In genomic region chr17:87447612-87448200, GRCm38 (mm10) we compare ENCODE assay signal across 9 mouse cellular contexts. TPM values are rescaled to one million over a fixed set of nuclear protein-coding genes. Genes with fewer than 3 reads are reported as not detected.
DNase-seq lines count a peak whose midpoint lies in the region; ATAC-seq and TF ChIP-seq lines count a peak whose summit lies in the region.
"Had no signal": no experiment of that assay in that cellular context is flagged by ENCODE, and none has a peak within 500 bp of the region (broad histone marks: within the 10 kb centered on the region; RNA-seq: fewer than 3 reads in every experiment).

No protein-coding gene starts in this region.

- H3K4me2 ChIP-seq in forebrain, embryonic 15.5 days (replicated peaks), result peak overlapping the region; percentile 58
- H3K4me2 ChIP-seq in liver, embryonic 15.5 days, result peak overlapping the region; percentile 86

- peak overlapping the region; percentile 100 for H3K9ac ChIP-seq in forebrain, embryonic 15.5 days (replicated peaks)
- H3K9ac ChIP-seq in liver, embryonic 15.5 days, result peak overlapping the region; percentile 99

- no peak for ATAC-seq in G1E (ENCODE audit: extremely low read depth, insufficient number of reproducible peaks, low FRiP score, poor library complexity, severe bottlenecking)
- ATAC-seq in forebrain, embryonic 15.5 days (replicated peaks), result no peak
- ATAC-seq in liver, embryonic 15.5 days (ENCODE audit: insufficient read depth), result no peak

- no peak overlapping the region for H3K27ac ChIP-seq in kidney, adult 2 months (ENCODE audit: insufficient read depth, low read depth, low read length)
- H3K27ac ChIP-seq in forebrain, embryonic 15.5 days (replicated peaks), result peak overlapping the region; percentile 99
- peak overlapping the region; percentile 97 for H3K27ac ChIP-seq in liver, embryonic 15.5 days (replicated peaks)

- no peak for TF ChIP-seq CTCF in kidney, adult 2 months (conservative IDR thresholded peaks at IDR 0.05; ENCODE audit: insufficient read depth, insufficient read length, low read depth, low read length)
- no peak for TF ChIP-seq CTCF in G1E (IDR thresholded peaks at IDR 0.05; ENCODE audit: low read depth, low read length)

- H3K4me1 ChIP-seq in kidney, adult 2 months (ENCODE audit: control insufficient read depth, insufficient read depth, low read length), result peaks cover 12% of the 10 kb centered on the region
- H3K4me1 ChIP-seq in G1E (ENCODE audit: insufficient read depth, low read depth, low read length), result peaks cover 51% of the 10 kb centered on the region
- peaks cover 31% of the 10 kb centered on the region for H3K4me1 ChIP-seq in forebrain, embryonic 15.5 days
- peaks cover 46% of the 10 kb centered on the region for H3K4me1 ChIP-seq in liver, embryonic 15.5 days (replicated peaks)

- H3K4me3 ChIP-seq in kidney, adult 2 months (ENCODE audit: insufficient read depth, low read depth, low read length), result peak overlapping the region; percentile 70
- peak overlapping the region; percentile 84 for H3K4me3 ChIP-seq in G1E (ENCODE audit: low read depth, low read length)
- peak overlapping the region; percentile 96 for H3K4me3 ChIP-seq in forebrain, embryonic 15.5 days
- H3K4me3 ChIP-seq in liver, embryonic 15.5 days (replicated peaks), result peak overlapping the region; percentile 97

- peaks cover 3% of the 10 kb centered on the region; the same call in 1 of the 2 replicates for H3K9me3 ChIP-seq in G1E (replicated peaks)
- H3K9me3 ChIP-seq in forebrain, embryonic 15.5 days, result no peaks in the 10 kb centered on the region
- no peaks in the 10 kb centered on the region for H3K9me3 ChIP-seq in liver, embryonic 15.5 days (replicated peaks)

- no peak for DNase-seq in kidney, adult 2 months
- no peak for DNase-seq in kidney, postnatal 25 days
- DNase-seq in G1E (ENCODE audit: low spot score) (no peak), MN1 (ENCODE audit: low spot score) (no peak)
- DNase-seq in layer of hippocampus, postnatal 25 days (ENCODE audit: extremely low spot score in 1 of 2, low spot score in 1 of 2), result no peak
- DNase-seq in spleen, adult 12 weeks (ENCODE audit: low spot score), result no peak

- no peaks in the 10 kb centered on the region for H3K36me3 ChIP-seq in kidney, adult 2 months (ENCODE audit: control insufficient read depth, insufficient read depth, low read length)
- peaks cover 15% of the 10 kb centered on the region for H3K36me3 ChIP-seq in G1E (replicated peaks)
- no peaks in the 10 kb centered on the region for H3K36me3 ChIP-seq in forebrain, embryonic 15.5 days
- no peaks in the 10 kb centered on the region for H3K36me3 ChIP-seq in liver, embryonic 15.5 days (replicated peaks)

- TF ChIP-seq POLR2A in kidney, adult 2 months (IDR thresholded peaks at IDR 0.05; ENCODE audit: low read depth, low read length), result no peak

- H3K27me3 ChIP-seq in kidney, adult 2 months (replicated peaks; ENCODE audit: control insufficient read depth, insufficient read depth, low read length), result no peaks in the 10 kb centered on the region
- no peaks in the 10 kb centered on the region for H3K27me3 ChIP-seq in G1E (ENCODE audit: insufficient read depth, low read length)
- H3K27me3 ChIP-seq in forebrain, embryonic 15.5 days, result no peaks in the 10 kb centered on the region
- peaks cover 6% of the 10 kb centered on the region; the same call in 1 of the 2 replicates for H3K27me3 ChIP-seq in liver, embryonic 15.5 days

- 69% methylated on average over 12 of the region's 12 CpGs for WGBS in kidney, adult 2 months
- WGBS in forebrain, embryonic 15.5 days, result 23% methylated on average over 12 of the region's 12 CpGs
- whole genome bisulfite sequencing in liver, embryonic 15.5 days (ENCODE audit: insufficient replicate concordance), result 44% methylated on average over 12 of the region's 12 CpGs

RNA-seq across cellular contexts. Expression of gene Calm2, which starts 1.0 kb away (rescaled TPM):
- 40.5 and 78.8 TPM in 2 replicates for polyA plus RNA-seq in kidney, adult 2 months (2012; rRNA removed)
- total RNA-seq in G1E (2014; fragmentation: Nextera tagmentation), result 314 and 349 TPM in 2 replicates
- 691 and 701 TPM in 2 replicates for total RNA-seq in G1E (2017)
- polyA plus RNA-seq in G1E (2012), result 40.0 and 50.7 TPM in 2 replicates
- polyA plus RNA-seq in forebrain, embryonic 15.5 days (2015; fragmentation: Nextera tagmentation; extraction: Ambion mirVana), result 1,787 and 1,813 TPM in 2 replicates
- polyA plus RNA-seq in liver, embryonic 15.5 days (2015; fragmentation: Nextera tagmentation; extraction: Ambion mirVana), result 306 and 329 TPM in 2 replicates
- total RNA-seq in layer of hippocampus, postnatal 25 days (2021), result 1,000 to 10,000 TPM; 2,126 to 2,271 TPM

RNA-seq across cellular contexts. Expression of gene Stpg4, which starts 20.2 kb away (rescaled TPM):
- polyA plus RNA-seq in kidney, adult 2 months (2012; rRNA removed), result not detected in 2 replicates
- total RNA-seq in G1E (2014; fragmentation: Nextera tagmentation) (not detected in 2 replicates), G1E (2017) (0.33 and 0.52 TPM in 2 replicates)
- not detected in 2 replicates for polyA plus RNA-seq in G1E (2012)
- polyA plus RNA-seq in forebrain, embryonic 15.5 days (2015; fragmentation: Nextera tagmentation; extraction: Ambion mirVana), result not detected in 2 replicates
- not detected in 2 replicates for polyA plus RNA-seq in liver, embryonic 15.5 days (2015; fragmentation: Nextera tagmentation; extraction: Ambion mirVana)
- total RNA-seq in layer of hippocampus, postnatal 25 days (2021), result not detected
- total RNA-seq: heart, postnatal 36 days had no signal
